Mouse (Mus musculus): Measurements from ENCODE around the gene Il17d.

DNA sequence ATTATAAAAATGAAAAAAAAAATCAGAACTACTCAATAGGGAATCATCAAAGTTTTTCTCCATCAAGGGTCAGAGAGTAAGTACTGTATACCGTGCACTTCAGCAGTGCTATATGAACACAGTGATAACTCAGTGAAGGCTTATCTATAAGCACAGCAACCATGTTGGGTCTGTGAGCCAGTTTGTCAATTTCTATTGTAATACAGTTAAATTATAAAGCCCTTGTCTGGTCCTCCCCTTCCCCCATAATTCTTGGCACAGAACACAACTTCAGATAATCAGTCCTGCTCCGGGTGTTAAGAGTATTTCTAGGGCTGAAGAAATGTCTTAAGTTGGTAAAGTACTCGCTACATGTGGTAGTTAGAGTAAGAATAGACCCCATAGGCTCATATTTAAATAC, 67.3 kb downstream of the Il17d start:
- no peak for TF ChIP-seq CTCF (IDR thresholded peaks at IDR 0.05; ENCODE audit: control insufficient read depth, insufficient read depth, insufficient replicate concordance, low read depth, low read length)
- TF ChIP-seq POLR2A (IDR thresholded peaks at IDR 0.05; ENCODE audit: control insufficient read depth, low read depth, low read length) = no peak
